Mouse (Mus musculus): ENCODE measurements around the gene Srgap1.

Srgap1 gene

GRCm38 (mm10) chr10:122046904-122047726, at the start of gene Srgap1:
Gene Srgap1 (minus strand): TSS chr10:122047315.
- DNase-seq: peak; percentile 18 to 22

- no peak for DNase-seq
These were observed 49.4 kb upstream of the Srgap1 start for GRCm38 (mm10) chr10:122096462-122096979.

- no peak for DNase-seq
These were observed 43.4 kb upstream of the Srgap1 start for GRCm38 (mm10) chr10:122090472-122090871.

- DNase-seq: no peak
These were observed 34.2 kb upstream of the Srgap1 start for GRCm38 (mm10) chr10:122081352-122081751.

GRCm38 (mm10) chr10:122069153-122069552, 22.0 kb upstream of the Srgap1 start:
- DNase-seq: no peak

- no peak for DNase-seq
These were observed 8.7 kb upstream of the Srgap1 start for GRCm38 (mm10) chr10:122055826-122056225.

GRCm38 (mm10) chr10:122054535-122054934, 7.4 kb upstream of the Srgap1 start:
- peak; percentile 60 to 66 for DNase-seq

GRCm38 (mm10) chr10:122051831-122052230, 4.7 kb upstream of the Srgap1 start:
- DNase-seq: peak; percentile 68 to 81

GRCm38 (mm10) chr10:122047727-122048365, 731 bp upstream of the Srgap1 start:
- DNase-seq: peak; percentile 74 to 79

GRCm38 (mm10) chr10:122046511-122046903, 608 bp downstream of the Srgap1 start:
- no peak for DNase-seq

GRCm38 (mm10) chr10:122045946-122046345, 1.2 kb downstream of the Srgap1 start:
- DNase-seq: no peak

- DNase-seq: no peak
These were observed 2.2 kb downstream of the Srgap1 start for GRCm38 (mm10) chr10:122044926-122045325.

- peak; percentile 18 to 20 for DNase-seq
These were observed 6.7 kb downstream of the Srgap1 start for GRCm38 (mm10) chr10:122040372-122040771.

- no peak for DNase-seq
These were observed 7.5 kb downstream of the Srgap1 start for GRCm38 (mm10) chr10:122039566-122039965.

GRCm38 (mm10) chr10:122038554-122038953, 8.6 kb downstream of the Srgap1 start:
- no peak for DNase-seq

- no peak for DNase-seq
These were observed 13.8 kb downstream of the Srgap1 start for GRCm38 (mm10) chr10:122033271-122033670.

GRCm38 (mm10) chr10:122030420-122030819, 16.7 kb downstream of the Srgap1 start:
- no peak for DNase-seq

- DNase-seq: no peak
These were observed 17.4 kb downstream of the Srgap1 start for GRCm38 (mm10) chr10:122029738-122030137.

GRCm38 (mm10) chr10:122025198-122025597, 21.9 kb downstream of the Srgap1 start:
- DNase-seq: no peak

- no peak for DNase-seq
These were observed 26.2 kb downstream of the Srgap1 start for GRCm38 (mm10) chr10:122020906-122021305.

GRCm38 (mm10) chr10:122020255-122020654, 26.9 kb downstream of the Srgap1 start:
- DNase-seq: no peak

GRCm38 (mm10) chr10:122018594-122019048, 28.5 kb downstream of the Srgap1 start:
- DNase-seq: no peak

GRCm38 (mm10) chr10:122017743-122018142, 29.4 kb downstream of the Srgap1 start:
- no peak for DNase-seq

GRCm38 (mm10) chr10:122017063-122017462, 30.1 kb downstream of the Srgap1 start:
- no peak for DNase-seq

Measured in thymus, postnatal 36 days (tissue).